Mouse (Mus musculus) left cerebral cortex, adult 8-10 months (tissue): ENCODE data around the gene AU018091. TPM values are rescaled to one million over a fixed set of nuclear protein-coding genes. Genes with fewer than 3 reads are reported as not detected.
"Not testable (repeated sequence)": the region's sequence is repeated elsewhere in the genome, so short reads cannot be mapped to it uniquely, and the experiment has no call there.

Experiments used
- DNase-seq, 2 experiments: peaks; one replicate each; pipeline ENCODE4 v3.0.0; 2022; ENCODE audit warnings: low spot score in 2 of 2
- microRNA-seq, 2 experiments: library from miRNA; unstranded; fragments of <30 nt; microRNA quantifications; one replicate each; pipeline ENCODE4 v1.2.0; 2022
- total RNA-seq, 4 experiments: library from RNA; stranded (reverse); gene quantifications; 2 replicates each; pipeline ENCODE4 v1.2.4; 2022

The AU018091 gene
- total RNA-seq, 4 experiments from 2014 or later: not detected

GRCm38 (mm10) chr7:3168296-3168695 is 707 bp downstream of the AU018091 start:
- DNase-seq: no peak

DNA sequence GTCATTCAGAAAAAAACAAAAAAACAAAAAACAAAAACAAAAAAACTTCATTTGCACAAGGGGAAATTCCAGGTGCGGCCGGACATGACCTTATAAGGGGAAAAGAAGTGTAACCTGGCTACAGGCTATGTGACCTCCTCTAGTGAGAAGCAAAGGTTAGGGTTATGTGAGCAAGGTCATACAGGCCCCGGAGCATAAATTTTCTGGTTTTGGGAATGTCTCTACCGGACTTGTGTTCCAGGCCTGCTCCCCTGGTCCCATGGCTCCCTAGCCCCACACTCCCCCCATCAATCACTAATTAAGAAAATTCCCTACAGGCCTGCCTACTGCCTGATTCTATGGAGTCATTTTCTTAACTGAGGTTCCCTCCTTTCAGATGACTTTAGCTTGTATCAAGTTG is 2.7 kb downstream of the AU018091 start:
- no peak for DNase-seq

DNA sequence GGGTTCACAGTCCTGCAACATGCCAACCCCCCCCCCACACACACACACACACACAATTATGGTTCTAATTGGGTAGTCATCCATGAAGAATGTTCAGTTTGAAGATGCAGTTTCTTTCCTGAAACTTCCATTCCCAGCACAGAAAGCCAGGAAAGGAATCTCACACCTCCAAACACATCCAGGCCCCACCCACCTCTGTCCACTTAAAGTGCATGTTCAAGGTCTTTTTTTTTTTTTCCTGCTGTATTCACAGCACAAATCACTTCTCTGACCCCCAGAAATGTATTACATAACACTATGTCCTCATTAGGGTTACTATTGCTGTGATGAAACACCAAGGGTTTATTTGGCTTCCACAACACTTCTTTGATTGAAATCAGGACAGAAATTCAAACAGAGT is 4.0 kb downstream of the AU018091 start:
- DNase-seq: no peak

DNA sequence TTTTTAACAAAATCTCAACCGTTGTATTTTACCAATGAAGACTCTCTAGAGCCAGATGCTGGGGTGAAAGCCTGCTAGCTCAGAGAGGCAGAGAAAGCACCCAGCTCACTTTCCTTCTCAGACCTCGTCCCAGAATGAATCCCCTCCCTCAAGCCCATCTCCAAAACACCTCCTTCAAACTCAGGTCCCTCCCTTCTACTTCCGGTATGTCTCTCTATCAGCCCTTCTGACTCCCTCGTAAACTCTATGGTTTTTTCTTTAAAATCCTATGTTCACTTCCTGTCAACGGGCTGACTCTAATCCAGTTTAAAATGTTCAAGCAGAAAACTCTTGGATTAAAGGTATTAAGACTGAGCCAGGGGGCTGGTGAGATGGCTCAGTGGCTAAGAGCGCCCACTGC is 4.6 kb downstream of the AU018091 start:
- no peak for DNase-seq

GRCm38 (mm10) chr7:3150376-3150775 is 18.6 kb downstream of the AU018091 start:
- no peak for DNase-seq

- DNase-seq: no peak
These were observed 22.9 kb downstream of the AU018091 start for GRCm38 (mm10) chr7:3146072-3146471.

- no peak for DNase-seq
These were observed 25.7 kb downstream of the AU018091 start for GRCm38 (mm10) chr7:3143329-3143728.

DNA sequence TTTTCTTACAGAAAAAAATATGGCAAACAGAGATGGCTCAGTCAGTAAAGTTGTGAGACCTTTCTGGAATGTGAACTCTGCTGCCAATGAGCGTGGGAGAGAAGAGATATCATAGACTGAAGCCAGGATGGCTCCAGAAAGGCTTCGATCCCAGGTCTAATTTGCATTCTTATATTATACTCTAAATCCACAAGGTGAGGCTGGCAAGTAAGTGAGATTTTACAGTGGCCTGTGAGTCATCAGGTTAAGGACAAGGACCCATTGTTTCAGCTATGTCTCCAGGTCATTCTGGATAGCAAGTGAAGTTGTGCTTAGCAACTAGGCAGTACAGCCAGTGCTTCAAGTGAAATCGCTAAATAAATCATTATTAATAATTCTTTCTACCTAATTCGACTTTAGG is 33.4 kb downstream of the AU018091 start:
- DNase-seq: no peak

- no peak for DNase-seq
These were observed 34.3 kb downstream of the AU018091 start for GRCm38 (mm10) chr7:3134654-3135053.

GRCm38 (mm10) chr7:3130342-3130741 is 38.7 kb downstream of the AU018091 start:
- DNase-seq: no peak

- DNase-seq: not testable (repeated sequence)
These were observed 40.4 kb downstream of the AU018091 start for GRCm38 (mm10) chr7:3128564-3128963.

- not testable (repeated sequence) for DNase-seq
These were observed 57.8 kb downstream of the AU018091 start for GRCm38 (mm10) chr7:3111193-3111592.

- DNase-seq: not testable (repeated sequence)
These were observed 62.4 kb downstream of the AU018091 start for GRCm38 (mm10) chr7:3106516-3107077.

Small RNA genes lying within 50 kb of the gene (microRNA-seq; reads per million reads assigned to microRNA genes)
- gene Mir290a: 0 reads per million in 2 experiments
- 0 reads per million in 2 experiments for gene Mir290b
- 0 reads per million in 2 experiments for gene Mir291a
- gene Mir292: 0 reads per million in 2 experiments
- 0 reads per million in 2 experiments for gene Mir292b

Other genes starting within 250 kb of the AU018091 start
- not detected for gene Nlrp12, start 80.5 kb upstream of the AU018091 start, total RNA-seq
- gene Myadm, start 119.9 kb upstream of the AU018091 start, total RNA-seq: 10 to 100 TPM; 42.1 to 50.5 (median 47.1) TPM
- gene Prkcg, start 120.0 kb upstream of the AU018091 start, total RNA-seq: 100 to 1,000 TPM; 228 to 253 (median 241) TPM
- 100 to 1,000 TPM; 173 to 194 (median 181) TPM for gene Cacng7, start 163.8 kb upstream of the AU018091 start, total RNA-seq
- 100 to 1,000 TPM; 146 to 153 (median 150) TPM for gene Cacng8, start 221.5 kb upstream of the AU018091 start, total RNA-seq